Mouse (Mus musculus): ENCODE measurements around the gene Gpr87.

GRCm38 (mm10) chr3:59155404-59155803 is 39.5 kb downstream of the Gpr87 start:
- no peak for TF ChIP-seq CTCF (IDR thresholded peaks at IDR 0.05; ENCODE audit: low read depth)
- TF ChIP-seq EP300 (optimal IDR thresholded peaks at IDR 0.05) = no peak
